Mouse (Mus musculus) megakaryocyte, embryonic 14.5 days (primary cell): ENCODE data around the gene Ube2o. TPM values are rescaled to one million over a fixed set of nuclear protein-coding genes. Genes with fewer than 3 reads are reported as not detected.
A peak's percentile ranks its signal among the peaks of the same experiment; 100 is the strongest.

Experiments
- H3K27me3 ChIP-seq: replicated peaks from 2 replicates; pipeline ENCODE3; 2012; ENCODE audit warnings: inconsistent platforms
- H3K36me3 ChIP-seq: replicated peaks from 2 replicates; pipeline ENCODE3; 2012; ENCODE audit warnings: low read length, inconsistent platforms, mixed read lengths
- H3K4me1 ChIP-seq: 2 replicates; pipeline ENCODE4 v1.6.1; 2012; ENCODE audit warnings: inconsistent platforms
- H3K4me3 ChIP-seq: replicated peaks from 2 replicates; pipeline ENCODE3; 2012; ENCODE audit warnings: moderate library complexity, mild to moderate bottlenecking, inconsistent platforms
- H3K9me3 ChIP-seq: 2 replicates; pipeline ENCODE4 v1.6.1; 2012; ENCODE audit warnings: inconsistent platforms
- FLI1 ChIP-seq: IDR thresholded peaks from 2 replicates; pipeline ENCODE4 v1.6.1; 2012; ENCODE audit warnings: low read length, inconsistent platforms, mixed read lengths
- GATA1 ChIP-seq: IDR thresholded peaks from 3 replicates; pipeline ENCODE4 v1.6.1; 2012; ENCODE audit warnings: mixed read lengths, low read length, inconsistent platforms, borderline replicate concordance
- polyA plus RNA-seq: library from polyadenylated mRNA; stranded (reverse); fragments of >175 nt; gene quantifications from 2 replicates; pipeline ENCODE4 v1.2.3, GENCODE M21; 2012; ENCODE audit warnings: low replicate concordance; ENCODE audit not compliant: insufficient read depth

The Ube2o gene
- polyA plus RNA-seq, 1 experiment, result 115 TPM

- Histone ChIP-seq H3K36me3 (peaks cover 67% of the 10 kb centered on the region), H3K9me3 (no peaks in the 10 kb centered on the region), H3K27me3 (peaks cover 15% of the 10 kb centered on the region), H3K4me1 (peaks cover 94% of the 10 kb centered on the region), H3K4me3 (peak overlapping the region; percentile 85)
- no peak for TF ChIP-seq FLI1
- TF ChIP-seq GATA1, result no peak
Measured at GRCm38 (mm10) chr11:116570821-116571220, 10.4 kb downstream of the Ube2o start.

- Histone ChIP-seq H3K9me3 (no peaks in the 10 kb centered on the region), H3K4me1 (peaks cover 88% of the 10 kb centered on the region), H3K4me3 (peak overlapping the region; percentile 20), H3K36me3 (peaks cover 76% of the 10 kb centered on the region), H3K27me3 (peaks cover 9% of the 10 kb centered on the region)
- TF ChIP-seq GATA1 (no peak), FLI1 (no peak)
Measured at GRCm38 (mm10) chr11:116567531-116567930, 13.7 kb downstream of the Ube2o start.

- Histone ChIP-seq H3K27me3 (peaks cover 9% of the 10 kb centered on the region), H3K4me3 (peak overlapping the region; percentile 8), H3K4me1 (peaks cover 86% of the 10 kb centered on the region), H3K36me3 (peaks cover 71% of the 10 kb centered on the region), H3K9me3 (no peaks in the 10 kb centered on the region)
- TF ChIP-seq FLI1 (no peak), GATA1 (no peak)
Measured at GRCm38 (mm10) chr11:116565283-116566041, 15.8 kb downstream of the Ube2o start.

GRCm38 (mm10) chr11:116556308-116556707 lies 24.9 kb downstream of the Ube2o start:
- Histone ChIP-seq H3K4me1 (peaks cover 90% of the 10 kb centered on the region), H3K36me3 (peaks cover 53% of the 10 kb centered on the region)
- no peak for TF ChIP-seq FLI1
- no peak for TF ChIP-seq GATA1

GRCm38 (mm10) chr11:116555572-116555971 lies 25.7 kb downstream of the Ube2o start:
- H3K36me3 ChIP-seq, result peaks cover 53% of the 10 kb centered on the region
- TF ChIP-seq GATA1 (no peak), FLI1 (no peak)
- peaks cover 90% of the 10 kb centered on the region for H3K4me1 ChIP-seq

More at GRCm38 (mm10) chr11:116556308-116556707, 24.9 kb downstream of the Ube2o start:
- H3K27me3 ChIP-seq, result peaks cover 7% of the 10 kb centered on the region
- H3K9me3 ChIP-seq, result no peaks in the 10 kb centered on the region
- H3K4me3 ChIP-seq, result peak overlapping the region; percentile 79

GRCm38 (mm10) chr11:116554171-116554878 lies 26.9 kb downstream of the Ube2o start:
- H3K36me3 ChIP-seq, result peaks cover 56% of the 10 kb centered on the region
- H3K4me3 ChIP-seq, result peak overlapping the region; percentile 79
- H3K4me1 ChIP-seq, result peaks cover 94% of the 10 kb centered on the region
- peaks cover 7% of the 10 kb centered on the region for H3K27me3 ChIP-seq
- TF ChIP-seq FLI1 (no peak), GATA1 (no peak)
- no peaks in the 10 kb centered on the region for H3K9me3 ChIP-seq

More at GRCm38 (mm10) chr11:116555572-116555971, 25.7 kb downstream of the Ube2o start:
- H3K9me3 ChIP-seq, result no peaks in the 10 kb centered on the region
- H3K27me3 ChIP-seq, result peaks cover 7% of the 10 kb centered on the region
- peak overlapping the region; percentile 79 for H3K4me3 ChIP-seq

GRCm38 (mm10) chr11:116552194-116552593 lies 29.1 kb downstream of the Ube2o start:
- TF ChIP-seq GATA1 (no peak), FLI1 (no peak)
- Histone ChIP-seq H3K9me3 (no peaks in the 10 kb centered on the region), H3K27me3 (peaks cover 5% of the 10 kb centered on the region), H3K4me3 (no peak overlapping the region), H3K36me3 (peaks cover 69% of the 10 kb centered on the region), H3K4me1 (peaks cover 97% of the 10 kb centered on the region)

- Histone ChIP-seq H3K4me3 (peak overlapping the region; percentile 64), H3K4me1 (peaks cover 95% of the 10 kb centered on the region), H3K36me3 (peaks cover 80% of the 10 kb centered on the region), H3K27me3 (peaks cover 1% of the 10 kb centered on the region), H3K9me3 (no peaks in the 10 kb centered on the region)
- TF ChIP-seq FLI1 (no peak), GATA1 (no peak)
Measured at GRCm38 (mm10) chr11:116550748-116551147, 30.5 kb downstream of the Ube2o start.

GRCm38 (mm10) chr11:116549273-116550038 lies 31.8 kb downstream of the Ube2o start:
- no peaks in the 10 kb centered on the region for H3K9me3 ChIP-seq
- no peaks in the 10 kb centered on the region for H3K27me3 ChIP-seq
- H3K4me1 ChIP-seq, result peaks cover 85% of the 10 kb centered on the region
- peaks cover 91% of the 10 kb centered on the region for H3K36me3 ChIP-seq
- H3K4me3 ChIP-seq, result peak overlapping the region; percentile 82
- TF ChIP-seq GATA1, result peak; percentile 55; the same call in 1 of the 3 replicates
- no peak for TF ChIP-seq FLI1

- H3K27me3 ChIP-seq, result no peaks in the 10 kb centered on the region
- H3K36me3 ChIP-seq, result peaks cover 92% of the 10 kb centered on the region
- TF ChIP-seq GATA1 (no peak), FLI1 (no peak)
- H3K4me1 ChIP-seq, result peaks cover 85% of the 10 kb centered on the region
- H3K4me3 ChIP-seq, result peak overlapping the region; percentile 82
- no peaks in the 10 kb centered on the region for H3K9me3 ChIP-seq
Measured at GRCm38 (mm10) chr11:116548780-116549179, 32.5 kb downstream of the Ube2o start.
